Mouse (Mus musculus) cerebellum, adult 2 months (tissue): ENCODE measurements at regions not wholly inside any gene's neighbourhood (a gene's known extent, or its start where the extent isn't known, plus 50 kb on each side); places are given as distances from the start of the nearest gene placed in this dataset.

ENCODE experiments used
- CTCF ChIP-seq: fragments of 200-500 bp; IDR thresholded peaks from 2 replicates; pipeline ENCODE4 v1.5.1; 2011; ENCODE audit warnings: low read depth, mild to moderate bottlenecking, control low read depth, low read length, moderate library complexity, borderline replicate concordance; ENCODE audit not compliant: insufficient read depth
- POLR2A ChIP-seq: fragments of 200-500 bp; IDR thresholded peaks from 2 replicates; pipeline ENCODE4 v1.6.1; 2011; ENCODE audit warnings: low read length, control low read depth, borderline replicate concordance; ENCODE audit not compliant: insufficient read depth

- TF ChIP-seq POLR2A (no peak), CTCF (no peak)
These were observed 409.7 kb downstream of the Cbln4 start for GRCm38 (mm10) chr2:171633355-171634097.
